Mouse (Mus musculus) kidney, postnatal 25 days (tissue): ENCODE results near the gene Vdr.

Source experiments
- DNase-seq, 2 experiments: peaks; one replicate each; pipeline ENCODE4 v3.0.0; 2021; ENCODE audit warnings: mixed read lengths in 2 of 2

Vdr gene

GRCm38 (mm10) chr15:97910530-97910929 is at the start of gene Vdr:
Vdr (minus strand) TSS chr15:97910630.
- DNase-seq, result no peak

GRCm38 (mm10) chr15:97956416-97956815 is 46.0 kb upstream of the Vdr start:
- DNase-seq, result peak in 1 of 2 experiments; percentile 33

- peak in 1 of 2 experiments; percentile 13 for DNase-seq
Measured at GRCm38 (mm10) chr15:97955742-97956141, 45.3 kb upstream of the Vdr start.

- DNase-seq, result peak in 1 of 2 experiments; percentile 34
Measured at GRCm38 (mm10) chr15:97955286-97955685, 44.9 kb upstream of the Vdr start.

- peak in 1 of 2 experiments; percentile 49 for DNase-seq
Measured at GRCm38 (mm10) chr15:97954671-97955070, 44.2 kb upstream of the Vdr start.

GRCm38 (mm10) chr15:97952889-97953189 is 42.4 kb upstream of the Vdr start:
- peak in 1 of 2 experiments; percentile 68 for DNase-seq

- DNase-seq, result peak; percentile 70 to 76
Measured at GRCm38 (mm10) chr15:97952137-97952888, 41.9 kb upstream of the Vdr start.

- DNase-seq, result peak in 1 of 2 experiments; percentile 26
Measured at GRCm38 (mm10) chr15:97950240-97950639, 39.8 kb upstream of the Vdr start.

GRCm38 (mm10) chr15:97949706-97950105 is 39.3 kb upstream of the Vdr start:
- DNase-seq, result peak in 1 of 2 experiments; percentile 27

GRCm38 (mm10) chr15:97948720-97949119 is 38.3 kb upstream of the Vdr start:
- no peak for DNase-seq

GRCm38 (mm10) chr15:97945656-97946315 is 35.4 kb upstream of the Vdr start:
- DNase-seq, result peak; percentile 44 to 91

- DNase-seq, result peak; percentile 59 to 93
Measured at GRCm38 (mm10) chr15:97944919-97945574, 34.6 kb upstream of the Vdr start.

- peak; percentile 76 to 94 for DNase-seq
Measured at GRCm38 (mm10) chr15:97943356-97943755, 32.9 kb upstream of the Vdr start.

- no peak for DNase-seq
Measured at GRCm38 (mm10) chr15:97942538-97942937, 32.1 kb upstream of the Vdr start.

GRCm38 (mm10) chr15:97941306-97941705 is 30.9 kb upstream of the Vdr start:
- no peak for DNase-seq

GRCm38 (mm10) chr15:97940088-97940487 is 29.7 kb upstream of the Vdr start:
- DNase-seq, result no peak

- peak; percentile 51 to 86 for DNase-seq
Measured at GRCm38 (mm10) chr15:97938580-97938979, 28.1 kb upstream of the Vdr start.

- DNase-seq, result peak in 1 of 2 experiments; percentile 81
Measured at GRCm38 (mm10) chr15:97932441-97932840, 22.0 kb upstream of the Vdr start.

GRCm38 (mm10) chr15:97929259-97929824 is 18.9 kb upstream of the Vdr start:
- no peak for DNase-seq

GRCm38 (mm10) chr15:97927821-97928220 is 17.4 kb upstream of the Vdr start:
- no peak for DNase-seq

- peak; percentile 72 to 81 for DNase-seq
Measured at GRCm38 (mm10) chr15:97927018-97927417, 16.6 kb upstream of the Vdr start.

GRCm38 (mm10) chr15:97922421-97922820 is 12.0 kb upstream of the Vdr start:
- no peak for DNase-seq

- no peak for DNase-seq
Measured at GRCm38 (mm10) chr15:97921796-97922195, 11.4 kb upstream of the Vdr start.
